Mouse (Mus musculus): ENCODE data around the gene Itpr2.

Itpr2 gene

GRCm38 (mm10) chr6:146158717-146159116 is 343.3 kb downstream of the Itpr2 start:
- DNase-seq (ENCODE audit: low read depth, low spot score): no peak

GRCm38 (mm10) chr6:146157983-146158535 is 344.0 kb downstream of the Itpr2 start:
- peak; percentile 59 for DNase-seq (ENCODE audit: low read depth, low spot score)

GRCm38 (mm10) chr6:146157099-146157498 is 344.9 kb downstream of the Itpr2 start:
- no peak for DNase-seq (ENCODE audit: low read depth, low spot score)

GRCm38 (mm10) chr6:146156536-146156935 is 345.5 kb downstream of the Itpr2 start:
- no peak for DNase-seq (ENCODE audit: low read depth, low spot score)

- DNase-seq (ENCODE audit: low read depth, low spot score): no peak
Observed at GRCm38 (mm10) chr6:146155156-146155734, 346.8 kb downstream of the Itpr2 start.

GRCm38 (mm10) chr6:146152843-146153242 is 349.2 kb downstream of the Itpr2 start:
- no peak for DNase-seq (ENCODE audit: low read depth, low spot score)

- no peak for DNase-seq (ENCODE audit: low read depth, low spot score)
Observed at GRCm38 (mm10) chr6:146140966-146141585, 360.9 kb downstream of the Itpr2 start.

- no peak for DNase-seq (ENCODE audit: low read depth, low spot score)
Observed at GRCm38 (mm10) chr6:146140171-146140570, 361.9 kb downstream of the Itpr2 start.

- no peak for DNase-seq (ENCODE audit: low read depth, low spot score)
Observed at GRCm38 (mm10) chr6:146136646-146137045, 365.4 kb downstream of the Itpr2 start.

GRCm38 (mm10) chr6:146136244-146136643 is 365.8 kb downstream of the Itpr2 start:
- DNase-seq (ENCODE audit: low read depth, low spot score): no peak

- no peak for DNase-seq (ENCODE audit: low read depth, low spot score)
Observed at GRCm38 (mm10) chr6:146135291-146135690, 366.7 kb downstream of the Itpr2 start.

GRCm38 (mm10) chr6:146133921-146134320 is 368.1 kb downstream of the Itpr2 start:
- DNase-seq (ENCODE audit: low read depth, low spot score): no peak

GRCm38 (mm10) chr6:146129066-146129465 is 373.0 kb downstream of the Itpr2 start:
- no peak for DNase-seq (ENCODE audit: low read depth, low spot score)

- no peak for DNase-seq (ENCODE audit: low read depth, low spot score)
Observed at GRCm38 (mm10) chr6:146126823-146127681, 375.0 kb downstream of the Itpr2 start.

GRCm38 (mm10) chr6:146125621-146126020 is 376.4 kb downstream of the Itpr2 start:
- no peak for DNase-seq (ENCODE audit: low read depth, low spot score)

GRCm38 (mm10) chr6:146124479-146124878 is 377.5 kb downstream of the Itpr2 start:
- DNase-seq (ENCODE audit: low read depth, low spot score): no peak

GRCm38 (mm10) chr6:146123656-146124055 is 378.4 kb downstream of the Itpr2 start:
- no peak for DNase-seq (ENCODE audit: low read depth, low spot score)

GRCm38 (mm10) chr6:146120172-146120571 is 381.9 kb downstream of the Itpr2 start:
- no peak for DNase-seq (ENCODE audit: low read depth, low spot score)

- DNase-seq (ENCODE audit: low read depth, low spot score): peak; percentile 7
Observed at GRCm38 (mm10) chr6:146114731-146115302, 387.2 kb downstream of the Itpr2 start.

GRCm38 (mm10) chr6:146114071-146114470 is 388.0 kb downstream of the Itpr2 start:
- DNase-seq (ENCODE audit: low read depth, low spot score): no peak

- no peak for DNase-seq (ENCODE audit: low read depth, low spot score)
Observed at GRCm38 (mm10) chr6:146113085-146113484, 388.9 kb downstream of the Itpr2 start.

- DNase-seq (ENCODE audit: low read depth, low spot score): no peak
Observed at GRCm38 (mm10) chr6:146112211-146112610, 389.8 kb downstream of the Itpr2 start.

Data from ES-CJ7 (cell line).